Mouse (Mus musculus): ENCODE data around the gene Aprt. TPM values are rescaled to one million over a fixed set of nuclear protein-coding genes. Genes with fewer than 3 reads are reported as not detected.

Gene Aprt
- 191 and 265 TPM in 2 replicates for polyA plus RNA-seq (2015; fragmentation: Nextera tagmentation; extraction: Ambion mirVana)

DNA sequence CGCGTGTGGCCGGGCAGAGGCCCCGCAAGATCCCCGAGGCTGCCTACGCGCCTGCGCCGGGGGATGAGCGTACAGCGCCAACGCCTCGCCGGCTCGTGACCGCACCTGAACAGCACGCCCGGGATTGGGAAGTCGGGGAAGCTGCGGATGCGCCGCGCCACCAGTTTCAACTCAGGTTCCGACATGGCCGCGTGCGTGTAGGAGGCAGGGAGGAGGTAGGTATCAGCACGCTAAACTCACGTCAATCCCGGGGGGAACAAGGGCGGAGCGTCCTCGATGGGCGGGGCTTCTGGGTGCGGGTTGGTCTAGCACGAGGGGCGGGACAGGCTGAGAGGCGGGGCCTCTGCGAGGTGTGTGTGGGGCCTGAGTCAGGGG lies at the start of gene Aprt:
Gene Aprt (minus strand): TSS at position 262 of the 375 bp plus-strand sequence.

DNA sequence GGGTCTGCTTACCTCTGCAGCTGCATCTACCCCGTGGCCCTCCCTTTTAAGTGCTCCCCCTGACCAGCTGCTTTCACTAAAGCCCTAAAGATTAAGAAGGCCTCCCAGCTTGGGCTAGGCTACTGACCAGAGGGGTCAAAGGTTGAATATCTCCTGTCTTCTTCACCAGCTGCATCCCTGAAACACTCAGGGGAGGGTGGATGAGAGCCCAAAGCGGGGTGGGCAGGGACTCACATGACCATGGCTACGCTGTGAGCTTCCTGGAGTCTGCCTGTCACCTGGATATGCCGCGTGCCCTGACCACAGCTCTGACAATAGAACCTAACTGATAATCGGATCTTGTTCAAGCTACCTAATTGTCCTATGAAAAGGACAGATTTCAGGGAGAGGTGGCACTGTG lies 46.0 kb upstream of the Aprt start, which contains the start of gene Pabpn1l:
Gene Pabpn1l (minus strand): TSS at position 13 of the 400 bp plus-strand sequence.

DNA sequence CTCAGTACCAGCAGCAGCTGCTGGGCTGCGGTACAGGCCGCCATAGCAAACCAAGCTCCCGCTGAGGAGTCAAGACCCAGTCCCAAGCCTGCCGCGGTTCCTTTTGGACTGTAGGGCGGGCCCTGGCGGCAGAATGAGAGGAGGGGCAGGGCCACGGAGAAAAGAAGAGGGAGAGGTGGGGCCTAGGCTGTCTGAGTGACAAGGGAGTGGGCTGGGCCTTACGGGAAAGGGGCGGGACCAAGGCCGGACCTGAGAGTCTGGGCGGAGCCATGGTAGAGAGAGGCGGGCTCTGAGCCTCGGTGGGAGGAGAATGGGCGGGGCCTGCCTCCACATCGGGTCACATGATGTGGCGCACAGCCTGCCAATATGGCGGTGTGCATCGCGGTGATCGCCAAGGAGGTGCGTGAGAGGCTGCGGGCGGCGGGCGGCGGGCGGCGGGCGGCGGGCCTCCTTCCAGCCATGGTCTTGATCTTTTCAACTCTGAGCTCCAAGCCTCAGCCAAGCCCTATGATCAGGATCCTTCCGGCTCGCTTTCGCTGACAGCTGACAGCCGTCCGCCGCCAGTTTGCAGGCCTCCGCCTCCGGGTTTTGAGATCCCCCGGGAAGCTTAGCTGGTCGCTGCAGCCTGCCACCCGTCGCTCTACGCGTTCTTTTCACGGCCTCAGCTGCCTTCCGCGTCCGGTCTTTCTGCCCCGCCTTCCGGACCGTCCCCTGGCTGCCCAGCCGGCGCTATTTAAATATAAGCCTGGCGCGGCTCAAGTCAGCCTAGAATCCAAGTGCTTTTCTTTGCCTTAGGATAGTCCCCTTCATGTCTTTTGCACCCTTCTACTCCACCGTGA lies 34.8 kb upstream of the Aprt start, which contains the start of the genes Galns and Trappc2l:
Gene Galns (minus strand): TSS at position 169 of the 839 bp plus-strand sequence.
Gene Trappc2l (plus strand): TSS at position 346 of the 839 bp plus-strand sequence.

DNA sequence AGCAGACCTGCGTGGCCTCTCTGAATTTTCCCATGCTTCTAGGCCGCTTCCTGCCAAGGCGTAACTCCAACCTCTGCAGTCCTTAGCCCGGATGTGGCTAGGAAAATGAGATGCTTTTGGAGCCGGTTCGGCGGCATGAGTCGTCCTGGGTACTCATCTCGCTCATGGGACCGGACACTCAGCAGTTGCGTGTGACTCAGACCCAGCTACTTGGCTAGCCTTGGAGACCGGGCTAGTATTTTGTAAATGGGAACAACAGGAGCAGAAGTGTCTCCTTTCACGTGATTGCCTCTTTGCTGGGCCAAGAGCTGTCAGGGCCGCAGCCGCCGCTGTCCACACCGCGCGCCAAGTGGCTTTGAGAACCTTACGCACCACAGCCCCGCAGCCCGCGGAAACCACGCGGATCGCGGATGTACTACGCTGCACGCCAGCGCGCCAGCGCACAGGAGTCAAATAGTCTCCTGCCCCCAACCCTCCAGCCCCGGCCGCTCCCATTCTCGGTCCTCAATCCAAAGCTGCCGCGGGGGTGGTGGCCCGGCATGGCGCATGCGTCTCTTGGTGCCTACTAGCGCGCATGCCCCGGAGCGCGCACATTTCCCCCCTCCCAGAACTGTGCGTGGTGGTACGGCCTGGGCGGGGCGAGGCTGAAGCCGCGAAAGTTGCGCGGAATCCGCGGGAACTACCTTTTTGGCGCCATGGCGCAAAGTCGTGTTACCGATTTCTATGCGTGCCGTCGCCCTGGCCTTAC lies 9.2 kb downstream of the Aprt start, which contains the start of gene Cdt1:
Gene Cdt1 (plus strand): TSS at position 655 of the 748 bp plus-strand sequence.

DNA sequence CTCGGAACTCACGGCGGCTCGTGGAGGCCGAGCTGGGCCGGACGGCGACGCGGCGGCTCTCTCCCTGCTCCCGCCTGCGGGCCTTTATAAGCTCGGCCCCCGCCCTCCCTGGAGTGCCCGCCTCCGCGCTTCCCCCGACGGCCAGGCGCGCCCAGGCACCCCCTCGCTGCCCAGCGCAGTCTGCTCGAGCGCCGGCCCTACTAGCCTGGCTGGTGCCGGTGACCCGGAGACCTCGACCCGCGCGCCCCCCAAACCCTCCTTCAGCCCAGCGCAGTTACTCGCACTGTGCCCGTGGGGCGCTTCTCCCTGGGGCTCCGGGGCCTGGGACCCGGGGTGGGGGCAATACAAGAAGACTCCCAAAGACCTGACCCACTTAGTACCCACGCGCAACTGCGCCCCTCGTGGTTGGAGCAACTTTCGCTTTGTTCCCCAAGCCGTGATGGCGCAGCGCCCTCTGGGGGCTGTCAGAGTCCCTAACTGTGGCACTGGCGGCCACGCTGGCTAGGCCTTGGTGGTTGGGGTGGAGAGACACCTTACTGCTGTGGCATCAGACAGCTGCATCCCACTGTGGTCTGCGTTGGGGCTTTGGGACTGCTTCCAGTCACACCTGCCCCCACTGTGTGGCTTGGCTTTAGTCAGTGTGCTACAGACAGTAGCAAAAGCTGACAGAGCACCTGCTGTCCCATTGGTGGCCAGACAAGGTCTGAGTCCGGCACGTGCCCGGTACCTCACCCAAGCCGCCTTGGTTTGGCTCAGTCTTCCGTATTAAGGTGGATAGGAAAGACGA lies 25.3 kb downstream of the Aprt start, which contains the start of gene Piezo1:
Gene Piezo1 (minus strand): TSS at position 65 of the 787 bp plus-strand sequence.

Small RNA genes within 50 kb of the gene (microRNA-seq; reads per million reads assigned to microRNA genes)
- gene Mir6396 = not detected

Other genes with a start within 250 kb of the Aprt start
- gene Trhr2, start 216.2 kb downstream of the Aprt start, polyA plus RNA-seq (2015; fragmentation: Nextera tagmentation; extraction: Ambion mirVana) = not detected in 2 replicates
- 20.6 and 24.5 TPM in 2 replicates for gene Zc3h18, start 200.3 kb downstream of the Aprt start, polyA plus RNA-seq (2015; fragmentation: Nextera tagmentation; extraction: Ambion mirVana)
- gene Il17c, start 154.9 kb downstream of the Aprt start, polyA plus RNA-seq (2015; fragmentation: Nextera tagmentation; extraction: Ambion mirVana) = not detected in 2 replicates
- 202 and 293 TPM in 2 replicates for gene Cyba, start 144.0 kb downstream of the Aprt start, polyA plus RNA-seq (2015; fragmentation: Nextera tagmentation; extraction: Ambion mirVana)
- gene Mvd, start 133.5 kb downstream of the Aprt start, polyA plus RNA-seq (2015; fragmentation: Nextera tagmentation; extraction: Ambion mirVana) = 32.1 and 54.5 TPM in 2 replicates
- 1.0 and 1.3 TPM in 2 replicates for gene Snai3, start 116.2 kb downstream of the Aprt start, polyA plus RNA-seq (2015; fragmentation: Nextera tagmentation; extraction: Ambion mirVana)
- 34.0 and 36.3 TPM in 2 replicates for gene Rnf166, start 100.8 kb downstream of the Aprt start, polyA plus RNA-seq (2015; fragmentation: Nextera tagmentation; extraction: Ambion mirVana)
- gene Ctu2, start 100.8 kb downstream of the Aprt start, polyA plus RNA-seq (2015; fragmentation: Nextera tagmentation; extraction: Ambion mirVana) = 27.9 and 35.3 TPM in 2 replicates
- gene Piezo1, start 25.6 kb downstream of the Aprt start, polyA plus RNA-seq (2015; fragmentation: Nextera tagmentation; extraction: Ambion mirVana) = 14.6 and 15.6 TPM in 2 replicates
- gene Cdt1, start 8.9 kb downstream of the Aprt start, polyA plus RNA-seq (2015; fragmentation: Nextera tagmentation; extraction: Ambion mirVana) = 11.5 and 13.2 TPM in 2 replicates
- gene Galns, start 34.6 kb upstream of the Aprt start, polyA plus RNA-seq (2015; fragmentation: Nextera tagmentation; extraction: Ambion mirVana) = 14.7 and 16.4 TPM in 2 replicates
- gene Trappc2l, start 34.7 kb upstream of the Aprt start, polyA plus RNA-seq (2015; fragmentation: Nextera tagmentation; extraction: Ambion mirVana) = 54.7 and 74.0 TPM in 2 replicates
- gene Pabpn1l, start 45.8 kb upstream of the Aprt start, polyA plus RNA-seq (2015; fragmentation: Nextera tagmentation; extraction: Ambion mirVana) = not detected in 2 replicates
- 1.8 TPM in 2 replicates for gene Cbfa2t3, start 122.2 kb upstream of the Aprt start, polyA plus RNA-seq (2015; fragmentation: Nextera tagmentation; extraction: Ambion mirVana)
- 8.2 and 10.2 TPM in 2 replicates for gene Acsf3, start 198.6 kb upstream of the Aprt start, polyA plus RNA-seq (2015; fragmentation: Nextera tagmentation; extraction: Ambion mirVana)